Mouse (Mus musculus) E14TG2a.4 (cell line): ENCODE results near the gene Borcs8.

ENCODE experiments used
- H3K27me3 ChIP-seq: 2 replicates; pipeline ENCODE4 v1.6.1; 2014; ENCODE audit warnings: low read length, control low read depth; ENCODE audit not compliant: insufficient read depth
- H3K36me3 ChIP-seq: 2 replicates; pipeline ENCODE4 v1.6.1; 2014; ENCODE audit warnings: low read length, control low read depth; ENCODE audit not compliant: insufficient read depth
- H3K4me1 ChIP-seq: replicated peaks from 2 replicates; pipeline ENCODE4 v1.6.1; 2014; ENCODE audit warnings: low read depth, low read length, control low read depth
- H3K4me3 ChIP-seq: replicated peaks from 2 replicates; pipeline ENCODE4 v1.5.1; 2014; ENCODE audit warnings: mild to moderate bottlenecking, low read length
- H3K9me3 ChIP-seq: 2 replicates; pipeline ENCODE4 v1.6.1; 2014; ENCODE audit warnings: low read length, control low read depth
- CTCF ChIP-seq: conservative IDR thresholded peaks from 2 replicates; pipeline ENCODE4 v1.5.1; 2014; ENCODE audit warnings: low read length
- NANOG ChIP-seq: IDR thresholded peaks from 2 replicates; pipeline ENCODE4 v1.6.1; 2014; ENCODE audit warnings: borderline replicate concordance, low read length, mixed read lengths
- POU5F1 ChIP-seq: IDR thresholded peaks from 2 replicates; pipeline ENCODE4 v1.6.1; 2014; ENCODE audit warnings: low read length, borderline replicate concordance

Borcs8 gene

DNA sequence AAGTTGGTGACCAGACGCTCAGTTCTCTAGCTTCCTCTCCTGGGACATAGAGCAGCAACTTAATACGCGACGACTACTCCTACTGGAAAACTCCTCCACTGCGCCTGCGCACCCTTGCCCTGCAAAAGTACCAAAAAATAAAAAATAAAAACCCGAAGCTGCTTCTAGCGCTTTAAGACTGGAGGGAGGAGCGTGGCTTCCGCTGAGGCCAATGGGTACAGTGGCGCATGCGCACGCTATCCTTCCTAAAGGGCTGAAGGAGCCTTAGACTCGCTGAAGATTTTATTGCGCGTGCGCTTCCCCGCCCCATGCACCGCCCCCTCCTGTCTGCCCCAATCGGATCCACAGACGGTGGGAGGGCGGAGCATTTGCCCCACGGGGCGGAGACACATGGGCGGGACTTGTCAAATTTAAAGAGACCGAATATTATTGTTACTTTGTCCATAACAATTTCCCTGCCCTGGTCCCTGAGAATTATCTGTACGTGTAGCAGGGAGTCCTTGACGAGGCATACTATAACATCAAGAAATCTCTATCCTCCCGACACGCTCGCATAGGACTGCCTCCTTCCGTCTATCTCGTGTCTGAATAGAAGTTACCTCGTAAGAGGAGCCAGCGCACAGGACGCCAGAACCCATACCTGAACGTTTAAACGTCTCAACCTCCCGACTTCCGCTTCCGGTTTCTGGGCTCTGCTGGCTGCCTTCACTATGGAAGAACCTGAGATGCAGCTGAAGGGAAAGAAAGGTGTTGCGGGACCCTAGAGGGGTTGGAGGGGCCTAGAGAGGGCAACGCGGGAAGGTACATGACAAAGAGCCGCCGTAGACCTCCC is at the start of gene Borcs8, which contains the start of the genes Rfxank and Mef2b:
Gene Borcs8, plus strand, starts transcription at position 474 of the 832 bp plus-strand sequence.
Gene Rfxank, minus strand, starts transcription at position 129 of the 832 bp plus-strand sequence.
Gene Mef2b, plus strand, starts transcription at position 686 of the 832 bp plus-strand sequence.
- H3K4me3 ChIP-seq: peak within 1 kb of the TSS; percentile 95
- no peak for TF ChIP-seq POU5F1
- TF ChIP-seq CTCF: no peak
- TF ChIP-seq NANOG: no peak
- H3K4me1 ChIP-seq: peaks cover 47% of the 10 kb centered on the region
- no peaks in the 10 kb centered on the region for H3K27me3 ChIP-seq
- no peaks in the 10 kb centered on the region for H3K9me3 ChIP-seq
- H3K36me3 ChIP-seq: peaks cover 51% of the 10 kb centered on the region

- TF ChIP-seq POU5F1 (no peak), CTCF (no peak), NANOG (no peak)
- peaks cover 59% of the 10 kb centered on the region for H3K4me1 ChIP-seq
Measured at GRCm38 (mm10) chr8:70092786-70093185, 46.5 kb upstream of the Borcs8 start.

GRCm38 (mm10) chr8:70099276-70099675 is 40.0 kb upstream of the Borcs8 start:
- peaks cover 28% of the 10 kb centered on the region for H3K4me1 ChIP-seq
- no peaks in the 10 kb centered on the region for H3K9me3 ChIP-seq
- no peak overlapping the region for H3K4me3 ChIP-seq
- H3K36me3 ChIP-seq: no peaks in the 10 kb centered on the region
- peaks cover 7% of the 10 kb centered on the region; the same call in 1 of the 2 replicates for H3K27me3 ChIP-seq
- TF ChIP-seq POU5F1: no peak
- no peak for TF ChIP-seq NANOG
- no peak for TF ChIP-seq CTCF

More at GRCm38 (mm10) chr8:70092786-70093185, 46.5 kb upstream of the Borcs8 start:
- Histone ChIP-seq H3K9me3 (no peaks in the 10 kb centered on the region), H3K27me3 (peaks cover 27% of the 10 kb centered on the region), H3K36me3 (no peaks in the 10 kb centered on the region), H3K4me3 (no peak overlapping the region)

DNA sequence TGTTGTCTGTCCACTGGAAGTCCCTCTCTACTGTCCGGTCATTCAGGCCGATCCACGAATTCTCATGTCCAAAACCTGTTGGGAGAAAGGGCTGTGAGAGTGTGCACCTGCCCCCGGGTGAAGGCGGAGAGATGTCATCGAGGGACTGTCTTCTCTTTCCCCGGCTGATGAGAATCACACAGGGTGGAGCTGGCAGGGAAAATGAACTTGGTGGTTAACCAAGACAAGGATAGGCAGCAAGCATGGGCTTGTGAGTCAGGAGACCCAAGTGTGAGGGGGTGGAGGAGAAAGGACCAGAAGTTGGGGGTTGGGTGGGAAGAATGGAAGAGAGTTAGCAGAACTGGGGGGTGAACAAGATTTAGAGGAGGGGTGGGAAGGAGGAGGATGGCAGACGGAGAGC is 39.1 kb upstream of the Borcs8 start:
- no peak for TF ChIP-seq POU5F1
- no peak for TF ChIP-seq NANOG
- TF ChIP-seq CTCF: no peak

DNA sequence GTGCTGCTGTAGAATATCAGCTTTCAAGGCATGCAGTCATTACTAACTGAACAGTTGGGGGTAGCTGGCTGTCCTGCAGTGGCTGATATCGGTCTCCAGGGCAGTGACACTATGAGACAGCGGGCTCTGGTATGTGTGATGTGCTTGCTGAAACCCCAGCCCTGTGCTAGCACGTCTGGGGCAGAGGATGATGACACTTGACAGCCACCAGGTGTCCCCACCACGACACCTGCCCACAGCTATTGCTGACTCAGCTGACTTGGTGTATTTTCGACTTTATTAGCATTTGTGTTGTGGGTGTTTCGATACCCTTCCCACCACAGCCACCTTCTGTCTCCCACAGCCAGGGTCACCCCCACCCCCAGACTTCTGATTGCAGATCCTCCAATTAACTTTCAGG is 34.8 kb upstream of the Borcs8 start:
- H3K9me3 ChIP-seq: no peaks in the 10 kb centered on the region
- H3K36me3 ChIP-seq: no peaks in the 10 kb centered on the region
- TF ChIP-seq NANOG: no peak
- no peak for TF ChIP-seq POU5F1
- TF ChIP-seq CTCF: no peak
- no peak overlapping the region for H3K4me3 ChIP-seq
- H3K27me3 ChIP-seq: peaks cover 21% of the 10 kb centered on the region
- H3K4me1 ChIP-seq: peaks cover 22% of the 10 kb centered on the region

More for the DNA sequence above, 39.1 kb upstream of the Borcs8 start:
- Histone ChIP-seq H3K4me3 (no peak overlapping the region), H3K36me3 (no peaks in the 10 kb centered on the region), H3K9me3 (no peaks in the 10 kb centered on the region), H3K27me3 (peaks cover 7% of the 10 kb centered on the region; the same call in 1 of the 2 replicates), H3K4me1 (peaks cover 31% of the 10 kb centered on the region)

DNA sequence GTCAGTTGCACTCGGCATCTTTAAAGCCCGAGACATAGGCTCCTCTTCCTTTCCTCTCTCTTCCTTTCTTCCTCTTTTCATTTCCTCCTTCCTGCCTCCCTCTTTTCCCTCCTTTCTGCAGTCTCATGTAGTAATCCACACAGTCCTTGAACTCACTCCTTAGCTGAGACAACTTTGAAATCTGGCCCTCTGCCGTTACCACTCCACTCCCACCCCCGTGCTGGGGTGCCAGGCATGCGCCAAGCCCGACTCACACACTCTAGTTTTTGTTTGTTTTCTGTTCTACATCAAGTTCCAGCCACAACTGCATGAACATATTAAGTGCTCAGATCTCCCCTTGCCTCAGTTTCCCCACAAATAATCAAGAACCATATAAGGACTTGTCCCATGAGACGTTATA is 34.4 kb upstream of the Borcs8 start:
- TF ChIP-seq POU5F1: no peak
- no peak for TF ChIP-seq CTCF
- no peak for TF ChIP-seq NANOG
- Histone ChIP-seq H3K27me3 (peaks cover 24% of the 10 kb centered on the region), H3K4me1 (peaks cover 18% of the 10 kb centered on the region), H3K9me3 (no peaks in the 10 kb centered on the region), H3K4me3 (no peak overlapping the region), H3K36me3 (no peaks in the 10 kb centered on the region)

DNA sequence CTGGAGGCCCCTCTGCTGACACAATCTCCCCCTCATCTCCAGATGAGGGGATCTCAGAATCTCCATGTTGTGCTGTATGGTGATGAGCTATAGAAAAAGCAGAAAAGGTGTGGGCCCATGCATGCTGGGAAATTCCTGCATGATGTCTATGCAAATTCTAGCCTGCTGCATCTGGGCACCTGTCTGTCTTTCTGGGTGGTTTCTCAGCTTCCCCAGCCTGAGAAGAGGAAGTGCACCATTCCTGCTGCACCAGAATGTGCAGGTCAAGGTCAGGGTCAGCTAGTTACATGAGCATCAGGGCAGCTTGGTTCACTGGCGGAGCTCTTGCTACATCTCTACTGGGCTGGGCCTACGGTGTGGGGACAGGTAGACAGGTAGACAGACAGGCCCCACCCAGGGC is 28.8 kb upstream of the Borcs8 start:
- no peaks in the 10 kb centered on the region for H3K36me3 ChIP-seq
- TF ChIP-seq CTCF (no peak), POU5F1 (no peak), NANOG (no peak)
- H3K9me3 ChIP-seq: no peaks in the 10 kb centered on the region
- H3K4me3 ChIP-seq: no peak overlapping the region
- peaks cover 32% of the 10 kb centered on the region for H3K4me1 ChIP-seq
- H3K27me3 ChIP-seq: peaks cover 79% of the 10 kb centered on the region

DNA sequence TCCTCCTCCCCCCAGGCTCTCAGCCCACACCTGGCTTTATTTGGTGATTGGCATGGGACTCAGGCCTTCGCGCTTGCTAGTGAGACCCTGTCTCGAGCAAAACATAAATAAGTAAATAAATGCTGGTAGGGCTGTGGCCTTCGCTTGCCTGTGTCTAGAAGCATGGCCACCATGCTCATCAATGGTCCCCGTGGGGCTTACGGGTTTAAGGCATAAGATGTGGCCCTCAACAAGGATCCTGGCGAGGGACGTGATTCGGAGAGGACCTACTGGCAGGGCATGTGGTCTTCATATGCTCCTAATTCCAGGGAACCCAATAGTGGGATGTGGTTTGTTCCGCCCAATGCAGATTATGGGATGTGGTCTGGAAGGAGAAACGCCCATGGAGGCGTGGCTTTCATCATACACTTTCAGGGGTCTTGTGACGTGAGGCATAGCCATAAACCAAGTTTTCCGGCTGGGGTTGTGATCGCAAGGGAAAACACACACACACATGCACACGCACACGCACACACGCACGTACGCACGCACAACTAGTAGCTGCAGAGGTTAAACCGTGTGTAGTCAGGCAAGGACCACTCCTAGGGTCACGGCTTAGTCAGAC is 28.0 kb upstream of the Borcs8 start:
- TF ChIP-seq POU5F1 (no peak), CTCF (no peak), NANOG (no peak)
- H3K4me1 ChIP-seq: peaks cover 32% of the 10 kb centered on the region
- no peaks in the 10 kb centered on the region for H3K9me3 ChIP-seq
- H3K36me3 ChIP-seq: no peaks in the 10 kb centered on the region
- peak overlapping the region; percentile 78 for H3K4me3 ChIP-seq
- H3K27me3 ChIP-seq: peaks cover 87% of the 10 kb centered on the region
